Mouse (Mus musculus): ENCODE results near the gene Trim67. TPM values are rescaled to one million over a fixed set of nuclear protein-coding genes. Genes with fewer than 3 reads are reported as not detected.
"Not testable (repeated sequence)": the region's sequence is repeated elsewhere in the genome, so short reads cannot be mapped to it uniquely, and the experiment has no call there.

Trim67 gene
- polyA plus RNA-seq, 1 experiment from 2014 or later = 15.1 TPM

DNA sequence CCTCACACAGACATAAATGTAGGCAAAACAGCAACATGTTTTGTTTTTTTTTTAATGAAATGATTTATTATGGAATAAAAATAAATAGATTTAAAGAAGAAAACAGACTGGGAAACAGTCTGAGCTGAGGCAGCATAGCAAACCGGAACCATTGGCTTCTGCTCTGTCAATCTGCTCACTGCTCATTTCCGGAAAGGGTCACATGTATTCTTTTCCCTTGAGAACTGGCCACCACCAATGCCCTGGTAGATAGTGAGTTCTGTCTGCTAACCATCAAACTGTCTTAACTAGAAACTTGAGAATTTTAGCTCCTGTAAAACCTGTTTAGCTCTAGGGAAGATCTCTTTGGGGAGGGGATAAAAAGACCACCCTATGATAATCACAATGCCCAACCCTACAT is 44.0 kb downstream of the Trim67 start:
- H3K4me3 ChIP-seq = no peak overlapping the region
- no peaks in the 10 kb centered on the region for H3K27me3 ChIP-seq (replicated peaks)
- H3K27ac ChIP-seq = no peak overlapping the region
- H3K4me2 ChIP-seq (replicated peaks) = no peak overlapping the region
- no peaks in the 10 kb centered on the region for H3K4me1 ChIP-seq
- no peak overlapping the region for H3K9ac ChIP-seq
- H3K36me3 ChIP-seq = peaks cover 40% of the 10 kb centered on the region
- ATAC-seq (ENCODE audit: low FRiP score, low read depth) = no peak
- WGBS = 91% methylated on average over 2 of the region's 2 CpGs
- no peaks in the 10 kb centered on the region for H3K9me3 ChIP-seq

DNA sequence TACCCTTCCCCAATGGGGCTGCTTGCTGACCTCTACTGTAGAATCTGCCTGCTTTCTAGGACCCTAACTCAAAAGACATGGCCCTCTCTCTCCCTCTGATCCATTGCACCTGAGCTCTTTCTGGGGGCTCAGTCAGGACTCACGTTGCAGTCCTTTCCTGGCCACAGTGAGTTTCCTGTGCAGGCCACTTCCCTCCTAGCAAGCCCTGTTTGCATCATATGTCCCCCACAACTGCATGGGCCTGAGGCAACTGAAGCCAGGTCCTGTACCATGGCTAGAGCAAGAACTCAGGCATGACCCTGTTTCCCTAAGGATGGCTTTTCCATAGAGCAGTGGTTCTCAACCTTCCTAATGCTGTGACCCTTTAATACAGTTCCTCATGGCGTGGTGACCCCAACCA is 45.1 kb downstream of the Trim67 start:
- Histone ChIP-seq H3K4me2 (replicated peaks) (no peak overlapping the region), H3K36me3 (peaks cover 41% of the 10 kb centered on the region), H3K9me3 (no peaks in the 10 kb centered on the region), H3K27me3 (replicated peaks) (no peaks in the 10 kb centered on the region), H3K4me3 (no peak overlapping the region), H3K4me1 (no peaks in the 10 kb centered on the region), H3K9ac (no peak overlapping the region), H3K27ac (no peak overlapping the region)
- WGBS = 86% methylated on average over 2 of the region's 2 CpGs
- no peak for ATAC-seq (ENCODE audit: low FRiP score, low read depth)

DNA sequence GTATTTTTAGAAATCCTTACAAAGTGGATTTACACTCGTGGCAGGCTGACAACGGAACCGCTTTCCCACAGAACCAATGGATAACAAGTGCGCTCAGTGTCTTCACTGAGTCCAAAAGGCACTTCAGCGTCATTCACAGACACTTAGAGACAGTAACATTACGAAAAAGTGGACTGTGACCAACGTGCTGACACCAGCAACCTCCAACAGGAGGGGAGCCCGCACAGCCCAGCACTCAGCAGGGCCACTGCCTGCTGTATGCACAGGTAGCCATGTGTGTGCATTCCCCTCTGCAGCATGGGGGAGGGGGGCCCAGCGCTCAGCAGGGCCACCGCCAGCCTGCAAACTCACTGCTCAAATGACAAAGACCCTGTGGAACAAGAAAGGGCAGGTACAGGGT is 46.5 kb downstream of the Trim67 start:
- WGBS = 92% methylated on average over 10 of the region's 10 CpGs
- H3K4me3 ChIP-seq = no peak overlapping the region
- no peak overlapping the region for H3K9ac ChIP-seq
- no peaks in the 10 kb centered on the region for H3K27me3 ChIP-seq (replicated peaks)
- H3K36me3 ChIP-seq = peaks cover 44% of the 10 kb centered on the region
- ATAC-seq (ENCODE audit: low FRiP score, low read depth) = no peak
- no peaks in the 10 kb centered on the region for H3K9me3 ChIP-seq
- H3K4me1 ChIP-seq = no peaks in the 10 kb centered on the region
- no peak overlapping the region for H3K4me2 ChIP-seq (replicated peaks)
- no peak overlapping the region for H3K27ac ChIP-seq

DNA sequence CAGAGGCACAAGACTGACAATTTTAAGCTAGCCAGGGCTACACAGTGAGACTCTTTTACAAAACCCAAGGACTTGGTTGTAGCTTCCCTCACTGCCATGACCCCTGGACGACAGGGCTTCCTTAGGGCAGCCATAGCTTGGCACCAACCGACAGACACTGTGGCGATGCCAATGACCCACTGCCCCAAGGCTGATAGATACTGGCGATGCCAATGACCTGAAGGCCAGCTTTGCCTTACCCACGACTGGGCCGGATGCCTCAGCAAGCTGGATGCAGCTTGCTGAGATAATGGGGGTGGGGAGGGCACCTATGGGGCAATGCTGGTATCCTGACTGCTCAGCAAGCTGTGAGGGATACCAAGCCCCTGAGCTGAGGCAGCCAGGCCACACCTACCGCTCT is 48.0 kb downstream of the Trim67 start:
- 96% methylated on average over 7 of the region's 7 CpGs for WGBS
- peaks cover 49% of the 10 kb centered on the region for H3K36me3 ChIP-seq

DNA sequence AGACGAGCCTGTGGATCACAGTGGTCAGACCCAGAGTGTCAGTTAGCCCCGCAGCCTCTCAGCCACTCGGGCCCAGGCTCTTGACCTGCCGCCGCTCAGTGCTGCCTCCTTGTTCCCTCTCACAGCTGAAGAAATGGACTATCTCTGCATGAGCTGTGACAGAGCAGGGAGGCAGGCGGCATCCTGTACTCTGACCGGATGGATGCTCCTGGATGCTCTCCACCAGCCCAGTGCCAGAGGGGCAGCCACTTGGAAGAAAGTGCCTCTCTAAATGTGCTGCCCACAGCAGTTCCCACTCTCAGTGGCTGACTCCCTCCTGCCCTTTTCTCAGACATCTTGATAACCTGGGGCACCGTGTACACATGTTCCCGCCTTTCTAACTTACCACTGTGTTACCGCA is 48.9 kb downstream of the Trim67 start:
- Histone ChIP-seq H3K9me3 (no peaks in the 10 kb centered on the region), H3K27me3 (replicated peaks) (no peaks in the 10 kb centered on the region), H3K36me3 (peaks cover 49% of the 10 kb centered on the region), H3K4me1 (no peaks in the 10 kb centered on the region), H3K4me2 (replicated peaks) (no peak overlapping the region), H3K27ac (no peak overlapping the region), H3K4me3 (no peak overlapping the region), H3K9ac (no peak overlapping the region)
- 92% methylated on average over 10 of the region's 10 CpGs for WGBS
- no peak for ATAC-seq (ENCODE audit: low FRiP score, low read depth)

More for the DNA sequence above, 48.0 kb downstream of the Trim67 start:
- H3K9ac ChIP-seq = no peak overlapping the region
- H3K4me1 ChIP-seq = no peaks in the 10 kb centered on the region
- no peak overlapping the region for H3K4me2 ChIP-seq (replicated peaks)
- no peak overlapping the region for H3K27ac ChIP-seq
- H3K9me3 ChIP-seq = no peaks in the 10 kb centered on the region
- ATAC-seq (ENCODE audit: low FRiP score, low read depth) = no peak
- H3K27me3 ChIP-seq (replicated peaks) = no peaks in the 10 kb centered on the region
- no peak overlapping the region for H3K4me3 ChIP-seq

DNA sequence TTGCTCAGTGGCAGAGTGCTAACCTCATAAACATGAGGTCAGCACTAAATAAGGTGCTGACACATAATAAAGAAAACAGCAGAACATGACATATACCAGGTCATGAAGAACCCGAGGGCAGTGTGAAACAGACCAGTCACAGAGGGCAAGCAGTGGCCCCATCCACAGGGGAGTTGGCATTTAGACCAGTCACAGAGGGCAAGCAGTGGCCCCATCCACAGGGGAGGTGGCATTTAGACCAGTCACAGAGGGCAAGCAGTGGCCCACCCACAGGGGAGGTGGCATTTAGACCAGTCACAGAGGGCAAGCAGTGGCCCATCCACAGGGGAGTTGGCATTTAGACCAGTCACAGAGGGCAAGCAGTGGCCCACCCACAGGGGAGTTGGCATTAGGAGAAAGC is 50.0 kb downstream of the Trim67 start:
- not testable (repeated sequence) for H3K4me2 ChIP-seq (replicated peaks); H3K27me3 ChIP-seq (replicated peaks); ATAC-seq (ENCODE audit: low FRiP score, low read depth); H3K4me3 ChIP-seq; H3K27ac ChIP-seq; H3K4me1 ChIP-seq; H3K9ac ChIP-seq; H3K9me3 ChIP-seq
- peaks cover 48% of the 10 kb centered on the region for H3K36me3 ChIP-seq
- WGBS = 94% methylated on average over 1 of the region's 1 CpGs

DNA sequence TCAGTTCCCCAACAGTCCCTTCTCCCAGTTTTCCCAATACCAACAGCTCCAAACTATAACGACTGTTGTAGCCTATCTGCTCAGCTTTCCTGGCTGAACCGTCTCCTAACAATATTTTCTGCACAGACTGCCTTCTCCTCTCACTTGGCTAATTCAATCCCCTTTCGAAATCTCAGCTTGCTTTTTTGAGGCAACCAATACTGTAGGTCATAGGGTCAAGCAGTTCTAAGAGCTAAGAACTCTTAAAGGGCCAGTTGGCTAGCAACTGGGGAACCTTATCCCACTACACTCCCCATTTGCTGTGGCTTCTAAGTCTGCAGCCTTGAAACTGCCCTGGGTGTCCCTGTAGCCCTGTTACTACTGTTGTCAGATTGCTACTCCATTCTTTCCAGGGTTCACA is 52.2 kb downstream of the Trim67 start:
- no peak overlapping the region for H3K9ac ChIP-seq
- no peaks in the 10 kb centered on the region for H3K9me3 ChIP-seq
- no peaks in the 10 kb centered on the region for H3K4me1 ChIP-seq
- no peak overlapping the region for H3K4me3 ChIP-seq
- 68% methylated on average over 3 of the region's 3 CpGs for WGBS
- peaks cover 26% of the 10 kb centered on the region for H3K36me3 ChIP-seq
- no peaks in the 10 kb centered on the region for H3K27me3 ChIP-seq (replicated peaks)
- H3K27ac ChIP-seq = no peak overlapping the region
- no peak for ATAC-seq (ENCODE audit: low FRiP score, low read depth)
- H3K4me2 ChIP-seq (replicated peaks) = no peak overlapping the region

DNA sequence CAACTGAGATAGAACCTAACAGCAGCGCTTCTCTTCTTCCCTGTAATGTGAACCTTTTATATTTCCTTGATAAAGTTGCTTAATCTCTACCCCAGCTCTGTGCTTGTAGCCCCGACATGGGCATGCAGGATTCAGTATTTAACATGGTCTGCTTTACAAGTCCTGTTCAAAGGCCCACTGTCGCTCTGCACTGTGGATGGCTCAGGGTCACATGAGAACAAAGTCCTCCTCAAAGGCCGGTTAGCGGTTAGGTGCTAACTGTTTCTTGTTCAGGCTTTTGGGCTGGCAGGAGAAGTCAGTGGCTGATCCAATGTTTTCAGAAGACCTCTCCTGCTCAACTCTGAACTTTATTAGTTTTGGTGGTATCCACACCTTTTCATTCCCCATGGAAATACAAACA is 52.7 kb downstream of the Trim67 start:
- H3K9me3 ChIP-seq = no peaks in the 10 kb centered on the region
- WGBS = 89% methylated on average over 5 of the region's 5 CpGs
- H3K4me2 ChIP-seq (replicated peaks) = no peak overlapping the region
- no peaks in the 10 kb centered on the region for H3K4me1 ChIP-seq
- H3K36me3 ChIP-seq = peaks cover 22% of the 10 kb centered on the region
- no peak overlapping the region for H3K4me3 ChIP-seq
- no peak for ATAC-seq (ENCODE audit: low FRiP score, low read depth)
- H3K27ac ChIP-seq = no peak overlapping the region
- H3K9ac ChIP-seq = no peak overlapping the region
- no peaks in the 10 kb centered on the region for H3K27me3 ChIP-seq (replicated peaks)

DNA sequence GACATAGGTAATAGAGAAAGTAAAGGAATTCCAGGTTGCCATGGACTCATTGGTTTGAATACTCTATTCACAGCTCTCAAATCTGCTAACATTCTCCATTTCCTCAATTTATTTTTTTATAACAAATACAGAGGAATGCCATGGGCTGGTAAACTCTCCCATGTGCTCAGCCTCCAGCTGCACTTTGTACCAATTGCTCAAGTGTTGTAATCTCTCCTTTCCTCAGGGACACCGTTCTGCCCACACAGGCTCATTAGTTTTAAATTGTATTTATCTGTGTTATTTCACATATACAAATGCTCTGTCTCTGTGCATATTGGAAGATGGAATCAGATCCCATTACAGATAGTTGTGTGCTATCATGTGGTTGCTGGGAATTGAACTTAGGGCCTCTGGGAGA is 60.6 kb downstream of the Trim67 start:
- Histone ChIP-seq H3K27ac (no peak overlapping the region), H3K4me1 (no peaks in the 10 kb centered on the region), H3K4me3 (no peak overlapping the region), H3K4me2 (replicated peaks) (no peak overlapping the region), H3K27me3 (replicated peaks) (no peaks in the 10 kb centered on the region), H3K9me3 (peaks cover 4% of the 10 kb centered on the region; the same call in 1 of the 2 replicates), H3K9ac (no peak overlapping the region), H3K36me3 (peaks cover 61% of the 10 kb centered on the region)
- WGBS = 98% methylated on average over 1 of the region's 1 CpGs
- ATAC-seq (ENCODE audit: low FRiP score, low read depth) = no peak

DNA sequence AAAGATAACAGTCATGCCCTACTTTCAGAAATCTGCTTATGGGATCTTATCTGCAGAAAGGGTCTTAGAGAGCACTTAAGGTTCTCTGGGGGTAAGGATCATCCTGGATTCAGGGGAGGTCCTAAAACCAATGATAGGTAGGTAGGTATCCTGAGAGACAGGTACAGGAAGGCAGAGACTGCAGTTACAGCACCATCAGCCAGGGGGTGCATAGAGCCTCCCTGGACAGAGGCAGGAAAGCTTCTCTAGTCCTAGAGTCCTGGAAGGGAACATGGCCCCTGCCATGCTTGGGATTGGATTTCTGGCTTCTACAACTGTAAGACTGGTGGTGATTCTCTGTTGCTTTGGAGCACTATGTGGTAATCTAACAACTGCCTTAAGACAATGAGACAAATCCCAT is 66.6 kb downstream of the Trim67 start:
- H3K36me3 ChIP-seq = peaks cover 63% of the 10 kb centered on the region
- peaks cover 4% of the 10 kb centered on the region; the same call in 1 of the 2 replicates for H3K9me3 ChIP-seq
- ATAC-seq (ENCODE audit: low FRiP score, low read depth) = no peak
- H3K4me1 ChIP-seq = peaks cover 9% of the 10 kb centered on the region
- no peak overlapping the region for H3K4me2 ChIP-seq (replicated peaks)
- no peak overlapping the region for H3K4me3 ChIP-seq
- H3K9ac ChIP-seq = no peak overlapping the region
- H3K27me3 ChIP-seq (replicated peaks) = no peaks in the 10 kb centered on the region
- H3K27ac ChIP-seq = no peak overlapping the region

DNA sequence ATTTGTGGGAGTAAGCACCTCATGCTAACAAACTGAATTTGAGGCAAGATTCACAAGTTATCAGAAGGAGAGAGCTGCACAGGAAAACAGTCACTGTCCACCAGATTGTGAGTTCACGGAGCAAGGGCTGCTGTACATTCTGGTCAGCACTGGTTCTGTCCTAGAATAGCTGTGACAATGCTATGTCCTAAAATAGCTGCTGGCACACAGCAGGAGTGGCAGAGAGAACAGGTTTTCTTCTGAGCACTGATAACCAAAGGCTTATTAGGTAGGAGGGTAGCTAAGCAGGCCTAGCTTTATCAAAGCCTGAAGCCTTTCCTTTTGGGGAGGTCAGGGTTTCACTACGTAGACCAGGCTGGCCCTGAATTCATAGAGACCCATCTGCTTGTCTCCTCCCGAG is 67.3 kb downstream of the Trim67 start:
- ATAC-seq (ENCODE audit: low FRiP score, low read depth) = no peak
- no peak overlapping the region for H3K9ac ChIP-seq
- H3K4me2 ChIP-seq (replicated peaks) = no peak overlapping the region
- peaks cover 55% of the 10 kb centered on the region for H3K36me3 ChIP-seq
- 97% methylated on average over 3 of the region's 3 CpGs for WGBS
- no peaks in the 10 kb centered on the region for H3K27me3 ChIP-seq (replicated peaks)
- no peak overlapping the region for H3K27ac ChIP-seq
- H3K4me1 ChIP-seq = peaks cover 9% of the 10 kb centered on the region
- H3K9me3 ChIP-seq = peaks cover 4% of the 10 kb centered on the region; the same call in 1 of the 2 replicates
- H3K4me3 ChIP-seq = no peak overlapping the region

DNA sequence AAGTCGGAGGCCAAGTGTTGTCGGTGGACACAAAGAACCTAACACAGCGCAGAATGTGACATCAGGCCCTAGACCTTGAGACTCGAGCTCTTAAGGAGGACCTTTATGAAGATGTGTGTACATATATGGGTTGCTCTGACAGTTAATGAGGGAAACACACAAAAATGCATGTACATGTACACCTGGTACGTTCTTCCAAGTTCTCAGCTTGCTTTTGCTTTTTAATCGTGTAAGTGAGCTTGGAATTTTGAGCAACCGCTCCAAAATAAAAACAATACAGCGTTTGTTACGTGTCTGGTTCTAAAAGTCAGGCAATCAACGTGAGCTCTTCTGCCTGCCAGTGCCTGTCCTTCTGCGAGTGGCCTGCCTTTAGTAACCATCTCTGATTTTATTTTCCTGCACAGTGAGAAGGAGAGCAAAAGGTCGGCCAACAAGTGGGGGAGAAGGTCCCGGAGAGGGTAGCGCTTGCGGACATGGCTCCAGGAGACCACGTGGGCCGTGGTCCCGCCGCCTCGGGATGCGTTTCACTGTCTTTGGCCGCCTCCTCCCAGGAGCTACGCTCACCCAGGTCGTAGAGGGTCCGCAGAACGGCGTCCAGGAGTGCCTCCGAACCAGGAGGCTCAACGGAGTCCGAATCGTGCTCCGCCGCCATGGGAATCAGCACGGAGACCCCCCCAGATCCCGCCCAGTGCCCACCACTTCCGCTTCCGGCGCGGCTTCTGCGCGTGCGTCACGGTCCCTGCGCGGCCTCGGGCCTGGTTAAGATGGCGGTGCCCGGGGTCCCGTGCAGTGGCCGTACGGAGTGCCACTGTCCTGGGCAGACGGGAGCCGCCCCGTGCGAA is 69.7 kb downstream of the Trim67 start, which contains the start of the genes Gnpat and 2810004N23Rik:
Gene Gnpat, plus strand, starts transcription at position 713 of the 842 bp plus-strand sequence.
Gene 2810004N23Rik, minus strand, starts transcription at position 800 of the 842 bp plus-strand sequence.
- H3K9me3 ChIP-seq = no peaks in the 10 kb centered on the region
- peaks cover 33% of the 10 kb centered on the region for H3K36me3 ChIP-seq
- H3K4me2 ChIP-seq (replicated peaks) = peak within 1 kb of the TSS; percentile 79
- WGBS = 2% methylated on average over 55 of the region's 55 CpGs
- H3K9ac ChIP-seq = peak within 1 kb of the TSS; percentile 96
- peak; percentile 98 for ATAC-seq (ENCODE audit: low FRiP score, low read depth)
- H3K27me3 ChIP-seq (replicated peaks) = no peaks in the 10 kb centered on the region
- peak within 1 kb of the TSS; percentile 95 for H3K4me3 ChIP-seq
- H3K4me1 ChIP-seq = peaks cover 9% of the 10 kb centered on the region
- H3K27ac ChIP-seq = peak within 1 kb of the TSS; percentile 70
